Mouse (Mus musculus): ENCODE results near the gene Cnn2. TPM values are rescaled to one million over a fixed set of nuclear protein-coding genes. Genes with fewer than 3 reads are reported as not detected.

The Cnn2 gene
- total RNA-seq, 2 experiments from 2014 or later = 6.7 to 8.0 TPM

DNA sequence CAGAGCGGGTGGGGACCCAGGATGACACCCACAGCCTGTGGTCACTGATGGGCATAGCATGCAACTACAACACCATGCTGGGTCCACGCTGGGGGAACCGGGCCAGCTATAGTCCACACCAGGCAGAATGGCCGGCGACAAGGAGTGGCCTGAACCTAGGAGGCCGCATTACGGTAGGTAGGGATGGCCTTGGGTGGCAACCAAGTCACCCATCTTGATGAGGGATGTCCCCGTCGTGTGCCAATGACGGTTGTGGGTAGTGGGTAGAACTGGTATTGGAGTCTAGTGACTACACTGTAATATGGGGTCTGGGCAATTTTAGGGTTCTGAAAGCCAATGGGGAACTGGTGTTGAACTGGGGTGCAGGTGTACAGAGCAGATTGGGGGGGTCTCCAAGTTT lies 28.5 kb downstream of the Cnn2 start:
- DNase-seq (ENCODE audit: low spot score in 2 of 2) = no peak

DNA sequence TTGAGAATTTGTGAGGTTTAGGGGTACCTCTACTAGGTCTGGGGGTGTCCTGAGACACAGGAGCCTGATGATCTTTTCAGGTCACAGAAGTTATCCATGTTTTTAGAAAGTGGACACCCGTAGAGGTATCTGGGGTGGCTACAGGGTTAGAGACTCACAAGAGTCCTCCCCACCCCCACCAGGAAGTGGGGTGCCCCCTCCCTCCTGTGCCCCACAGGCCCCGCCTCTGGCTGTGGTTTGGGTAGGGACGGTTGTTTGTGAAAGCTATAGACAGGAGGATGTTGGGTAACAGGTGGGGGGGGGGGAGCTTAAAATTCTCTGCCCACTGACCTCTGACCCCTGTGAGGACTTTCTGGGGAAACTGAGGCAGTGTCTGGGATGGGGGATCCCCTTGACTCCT lies 29.0 kb downstream of the Cnn2 start:
- no peak for DNase-seq (ENCODE audit: low spot score in 2 of 2)

DNA sequence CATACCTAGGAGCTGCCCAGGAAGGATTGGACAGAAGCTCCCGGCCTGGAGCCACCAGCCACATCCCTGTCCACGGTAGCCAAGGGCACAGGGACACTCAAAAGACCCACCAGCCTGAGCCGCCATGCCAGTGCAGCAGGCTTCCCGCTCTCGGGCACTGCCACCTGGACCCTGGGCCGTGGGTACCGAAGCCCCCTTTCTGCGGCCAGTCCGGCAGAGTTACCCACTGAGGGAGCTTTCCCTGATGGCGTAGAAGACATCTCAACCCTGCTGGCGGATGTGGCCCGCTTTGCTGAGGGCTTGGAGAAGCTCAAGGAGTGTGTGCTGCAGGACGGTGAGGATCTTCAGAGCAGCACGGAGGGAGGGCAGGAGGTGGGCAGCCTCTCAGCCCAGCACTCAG lies 29.4 kb downstream of the Cnn2 start:
- DNase-seq (ENCODE audit: low spot score in 2 of 2) = no peak

DNA sequence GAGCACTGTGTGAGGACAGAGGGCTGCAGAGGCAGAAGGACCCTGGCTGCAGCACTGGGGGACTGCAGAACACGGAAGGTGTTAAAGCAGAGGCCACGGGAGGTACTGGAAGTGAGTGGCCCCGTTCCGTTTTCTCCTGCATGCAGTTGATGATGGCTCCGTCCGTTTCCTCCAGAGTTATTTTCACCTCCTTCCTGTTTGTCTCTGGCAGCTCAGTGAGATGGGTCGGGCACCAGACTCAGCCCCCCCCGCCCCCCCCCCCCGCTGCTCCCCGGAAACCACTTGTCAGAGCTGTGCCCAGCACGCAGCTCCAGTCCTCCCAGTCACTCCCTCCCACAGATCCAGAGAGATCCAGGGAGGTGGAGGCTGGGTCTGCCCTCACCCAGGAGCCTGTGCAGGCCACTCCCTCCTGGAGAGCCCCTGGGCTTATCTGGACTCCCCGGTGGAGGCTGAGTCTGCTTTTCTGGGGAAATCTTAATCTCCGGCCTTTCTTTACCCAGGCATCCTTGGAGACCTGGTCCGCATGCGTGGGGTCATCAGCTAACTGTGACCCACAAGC lies 30.4 kb downstream of the Cnn2 start:
- DNase-seq (ENCODE audit: low spot score in 2 of 2) = no peak

DNA sequence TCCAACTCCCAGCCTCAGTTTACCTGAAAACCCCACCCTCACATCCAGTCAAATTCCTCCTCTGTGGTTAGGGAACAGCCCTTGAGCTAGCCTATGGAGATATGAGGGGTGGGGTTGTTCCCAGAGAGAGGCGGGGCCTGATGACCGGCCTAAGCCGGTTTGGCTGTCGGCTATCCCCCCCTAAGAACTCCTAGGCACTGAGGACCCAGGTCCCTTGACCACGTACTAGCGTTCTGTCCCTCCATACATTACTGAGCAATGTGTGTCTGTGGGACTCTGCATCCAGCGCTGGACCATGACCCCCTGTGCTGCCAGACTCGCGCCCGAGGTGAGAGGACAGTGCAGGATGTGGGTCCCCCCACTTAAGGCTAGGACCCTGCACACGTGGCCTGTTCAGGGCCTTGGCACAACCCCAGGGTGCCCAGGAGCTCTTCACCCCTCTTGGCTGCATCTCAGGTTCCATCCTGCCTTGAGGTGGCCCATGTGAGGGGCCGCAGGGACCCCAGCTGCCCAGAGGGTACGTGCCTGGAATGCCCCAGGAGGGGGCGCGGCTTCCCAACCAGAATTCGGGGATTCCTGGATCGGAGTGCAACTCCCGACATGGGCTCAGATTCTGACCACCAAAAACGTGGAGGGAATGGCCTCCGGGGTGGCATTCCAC lies 31.2 kb downstream of the Cnn2 start:
- DNase-seq (ENCODE audit: low spot score in 2 of 2) = no peak

DNA sequence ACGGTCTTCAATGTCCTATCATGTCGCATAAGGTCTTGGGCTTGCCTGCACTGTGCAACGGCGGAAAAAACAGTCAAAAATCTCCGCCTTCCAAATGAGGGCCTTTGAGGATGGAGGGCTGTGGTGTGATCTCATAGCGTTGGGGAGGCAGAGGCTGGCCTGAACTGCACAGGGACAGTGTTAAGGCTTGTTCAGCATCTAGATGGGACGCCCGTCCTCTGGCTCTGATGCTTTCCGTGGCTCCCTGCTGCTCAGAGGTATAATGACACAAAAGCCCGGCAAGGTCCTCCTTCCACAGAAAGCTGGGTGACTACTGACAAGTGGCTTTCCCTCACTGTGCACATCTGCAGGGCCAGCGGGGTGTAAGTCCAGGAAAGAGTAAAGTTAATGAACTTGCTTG lies 31.8 kb downstream of the Cnn2 start:
- DNase-seq (ENCODE audit: low spot score in 2 of 2) = no peak

DNA sequence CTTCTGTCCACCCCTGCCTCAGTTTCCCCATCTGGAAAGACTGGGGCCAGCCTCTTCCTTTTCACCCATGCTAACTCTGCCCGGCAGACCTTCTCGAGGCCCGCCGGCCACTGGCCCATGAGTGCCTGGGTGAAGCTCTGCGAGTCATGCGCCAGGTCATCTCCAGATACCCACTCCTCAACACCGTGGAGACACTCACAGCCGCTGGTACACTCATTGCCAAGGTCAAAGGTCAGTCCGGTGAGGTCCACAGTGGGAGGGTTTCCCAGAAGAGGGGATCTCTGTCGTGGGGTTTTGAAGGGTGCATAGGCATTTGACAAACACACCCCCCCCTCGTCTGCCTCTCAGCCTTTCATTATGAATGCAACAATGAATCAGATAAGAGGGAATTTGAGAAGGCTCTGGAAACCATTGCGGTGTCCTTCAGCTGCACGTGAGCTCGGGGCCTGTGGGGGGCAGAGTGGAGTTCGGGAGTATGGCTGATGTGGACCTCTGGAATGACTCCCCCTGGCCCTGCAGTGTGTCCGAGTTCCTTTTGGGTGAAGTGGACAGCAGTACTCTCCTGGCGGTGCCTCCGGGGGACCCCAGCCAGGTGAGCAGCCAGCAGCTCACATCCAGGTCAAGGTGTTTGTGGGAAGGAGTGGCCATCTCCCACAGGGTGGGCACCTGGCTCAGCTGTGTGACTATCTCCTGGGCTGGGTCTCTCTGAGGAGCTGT lies 32.4 kb downstream of the Cnn2 start:
- no peak for DNase-seq (ENCODE audit: low spot score in 2 of 2)

DNA sequence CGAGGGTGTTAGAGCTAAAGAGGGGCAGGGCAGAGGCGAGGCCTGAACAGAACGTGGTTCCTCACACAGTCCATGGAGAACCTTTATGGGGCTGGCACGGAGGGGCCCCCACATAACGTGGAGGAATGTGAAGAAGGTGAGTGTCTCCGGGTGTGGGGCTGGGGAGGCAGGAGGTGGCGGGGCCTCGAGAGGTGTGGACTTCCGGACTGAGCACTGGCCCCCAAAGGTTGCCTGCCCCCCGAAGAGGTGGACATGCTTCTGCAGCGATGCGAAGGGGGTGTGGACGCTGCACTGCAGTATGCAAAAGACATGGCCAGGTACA lies 32.9 kb downstream of the Cnn2 start:
- DNase-seq (ENCODE audit: low spot score in 2 of 2) = no peak

DNA sequence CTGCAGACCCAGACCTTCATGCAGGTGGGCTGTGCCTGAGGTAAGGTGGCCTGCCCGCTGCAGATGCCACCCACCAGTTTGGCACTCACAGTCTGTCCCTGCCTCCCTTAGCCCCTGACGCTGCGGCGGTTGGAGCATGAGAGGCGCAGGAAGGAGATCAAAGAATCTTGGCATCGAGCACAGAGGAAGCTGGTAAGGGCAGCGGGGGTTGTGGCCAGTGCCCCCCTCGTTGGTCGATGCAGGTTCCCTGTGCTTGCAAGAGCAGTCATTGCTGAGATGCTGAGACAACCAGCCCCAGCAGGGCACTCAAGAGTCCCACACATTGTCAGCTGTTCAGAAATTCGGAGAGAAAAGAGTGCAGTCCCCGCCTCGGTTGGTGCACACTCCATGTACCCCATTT lies 33.8 kb downstream of the Cnn2 start:
- DNase-seq (ENCODE audit: low spot score in 2 of 2) = no peak

DNA sequence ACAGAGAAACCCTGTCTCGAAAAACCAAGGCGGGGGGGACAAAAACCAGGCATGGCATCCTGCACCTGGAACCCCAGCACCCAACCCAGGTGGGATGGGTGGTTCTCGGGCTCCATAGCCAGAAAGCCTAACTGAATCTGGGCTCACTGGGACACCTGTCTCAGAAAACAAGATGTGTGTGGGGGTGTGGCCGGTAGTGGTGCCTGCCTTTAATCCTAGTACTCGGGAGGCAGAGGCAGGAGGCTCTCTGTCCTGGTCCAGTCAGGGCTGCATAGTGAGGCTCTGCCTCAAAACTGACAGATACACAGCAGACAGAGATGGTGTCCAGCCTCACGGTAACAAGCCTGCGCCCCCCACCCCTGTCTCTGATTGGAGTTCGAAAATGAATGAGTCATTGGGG lies 34.4 kb downstream of the Cnn2 start:
- DNase-seq (ENCODE audit: low spot score in 2 of 2) = no peak

DNA sequence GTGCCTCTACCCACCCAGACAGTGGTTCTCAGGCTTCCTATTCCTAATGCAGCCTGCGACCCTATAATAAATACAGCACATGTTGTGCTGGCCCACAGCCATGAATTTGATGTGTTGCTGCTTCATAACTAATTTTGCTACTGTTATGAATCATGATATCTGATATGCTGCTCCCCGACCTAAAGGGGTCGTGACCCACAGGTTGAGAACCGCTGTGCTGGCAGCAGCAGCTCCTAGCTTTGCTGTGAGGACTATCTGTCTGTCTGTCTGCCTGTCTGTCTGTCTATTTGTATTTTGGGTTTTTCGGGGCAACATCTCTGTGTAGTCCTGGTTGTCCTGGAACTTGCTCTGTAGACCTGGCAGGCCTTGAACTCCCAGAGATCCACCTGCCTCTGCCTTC lies 35.4 kb downstream of the Cnn2 start:
- DNase-seq (ENCODE audit: low spot score in 2 of 2) = no peak

DNA sequence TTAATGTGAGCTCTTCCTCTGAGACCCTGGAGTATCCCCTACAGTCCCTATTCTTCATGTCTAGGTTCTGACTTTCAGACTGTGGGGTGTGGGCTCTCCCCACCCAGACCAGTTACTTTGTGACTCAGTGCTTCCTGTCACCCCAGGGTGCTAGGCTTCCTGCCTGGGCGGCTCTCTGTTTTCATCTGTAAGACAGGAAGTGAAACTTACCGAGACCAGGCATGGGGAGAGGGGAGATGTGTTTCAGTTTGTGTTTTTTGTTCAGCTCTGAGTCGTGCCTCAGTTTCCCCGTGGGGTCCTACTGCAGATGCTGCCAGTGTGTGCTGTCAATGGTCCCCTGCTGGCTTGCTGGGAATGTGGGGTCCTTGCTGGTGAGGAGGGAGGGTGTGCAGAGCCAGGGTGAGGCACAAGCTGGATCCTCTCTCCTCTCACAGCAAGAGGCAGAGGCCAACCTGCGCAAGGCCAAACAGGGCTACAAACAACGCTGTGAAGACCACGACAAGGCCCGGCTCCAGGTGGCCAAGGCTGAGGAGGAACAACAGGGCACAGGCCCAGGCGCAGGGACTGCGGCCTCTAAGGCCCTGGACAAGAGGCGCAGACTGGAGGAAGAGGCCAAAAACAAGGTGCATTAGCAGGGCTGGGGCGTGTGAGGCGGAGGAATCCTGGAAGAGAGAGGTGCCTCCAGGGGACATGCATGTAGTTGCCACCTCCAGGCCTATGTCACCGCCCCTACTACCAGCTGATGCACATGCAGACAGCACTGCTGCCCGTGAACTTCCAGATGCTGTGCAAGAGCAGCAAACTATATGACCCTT lies 36.1 kb downstream of the Cnn2 start:
- no peak for DNase-seq (ENCODE audit: low spot score in 2 of 2)

DNA sequence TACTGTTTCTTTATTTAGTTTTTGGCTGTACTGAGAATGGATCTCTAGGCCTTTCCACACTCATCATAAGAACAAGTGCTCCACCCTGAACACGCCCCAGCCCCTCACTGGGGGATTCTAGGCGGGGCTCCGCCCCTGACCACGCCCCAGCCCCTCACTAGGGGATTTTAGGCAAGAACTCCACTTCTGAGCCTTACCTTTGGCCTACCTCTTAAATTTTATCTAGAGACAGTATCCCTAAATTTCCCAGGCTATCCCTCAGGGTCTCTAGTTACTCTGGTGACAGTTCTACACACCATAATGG lies 36.6 kb downstream of the Cnn2 start:
- no peak for DNase-seq (ENCODE audit: low spot score in 2 of 2)

DNA sequence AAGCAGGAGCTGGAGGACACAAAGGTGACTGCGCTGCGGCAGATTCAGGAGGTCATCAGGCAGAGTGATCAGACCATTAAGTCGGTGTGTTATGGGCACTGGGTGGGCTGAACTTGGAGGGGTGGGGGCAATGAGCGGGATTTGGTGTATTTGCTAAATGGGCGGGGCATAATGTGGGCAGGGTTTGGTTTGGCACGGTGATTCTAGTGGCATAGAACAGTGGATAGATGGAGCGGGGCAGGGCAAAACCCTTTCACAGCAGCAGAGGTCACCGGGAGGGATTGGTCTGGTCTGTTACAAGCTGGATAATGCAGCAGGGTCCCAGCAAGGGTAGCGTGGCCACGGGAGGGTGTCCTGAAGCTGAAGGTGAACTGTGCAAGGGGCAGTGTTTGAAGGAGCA lies 37.1 kb downstream of the Cnn2 start:
- DNase-seq (ENCODE audit: low spot score in 2 of 2) = no peak

DNA sequence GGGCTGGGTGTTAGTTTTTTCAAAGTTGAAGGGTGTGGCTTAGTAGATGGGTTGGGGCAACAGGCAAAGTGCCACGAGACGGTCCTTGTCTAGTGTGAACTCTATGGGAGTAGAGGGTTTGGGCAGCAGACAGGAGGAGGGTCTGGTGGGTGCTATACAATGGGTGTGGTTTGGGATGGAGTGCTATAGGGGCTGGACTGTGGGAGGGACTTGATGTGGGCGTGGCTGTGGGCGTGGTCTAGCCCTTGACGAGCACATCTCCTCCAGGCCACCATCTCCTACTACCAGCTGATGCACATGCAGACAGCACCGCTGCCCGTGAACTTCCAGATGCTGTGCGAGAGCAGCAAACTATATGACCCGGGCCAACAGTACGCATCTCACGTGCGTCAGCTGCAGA lies 37.5 kb downstream of the Cnn2 start:
- no peak for DNase-seq (ENCODE audit: low spot score in 2 of 2)

DNA sequence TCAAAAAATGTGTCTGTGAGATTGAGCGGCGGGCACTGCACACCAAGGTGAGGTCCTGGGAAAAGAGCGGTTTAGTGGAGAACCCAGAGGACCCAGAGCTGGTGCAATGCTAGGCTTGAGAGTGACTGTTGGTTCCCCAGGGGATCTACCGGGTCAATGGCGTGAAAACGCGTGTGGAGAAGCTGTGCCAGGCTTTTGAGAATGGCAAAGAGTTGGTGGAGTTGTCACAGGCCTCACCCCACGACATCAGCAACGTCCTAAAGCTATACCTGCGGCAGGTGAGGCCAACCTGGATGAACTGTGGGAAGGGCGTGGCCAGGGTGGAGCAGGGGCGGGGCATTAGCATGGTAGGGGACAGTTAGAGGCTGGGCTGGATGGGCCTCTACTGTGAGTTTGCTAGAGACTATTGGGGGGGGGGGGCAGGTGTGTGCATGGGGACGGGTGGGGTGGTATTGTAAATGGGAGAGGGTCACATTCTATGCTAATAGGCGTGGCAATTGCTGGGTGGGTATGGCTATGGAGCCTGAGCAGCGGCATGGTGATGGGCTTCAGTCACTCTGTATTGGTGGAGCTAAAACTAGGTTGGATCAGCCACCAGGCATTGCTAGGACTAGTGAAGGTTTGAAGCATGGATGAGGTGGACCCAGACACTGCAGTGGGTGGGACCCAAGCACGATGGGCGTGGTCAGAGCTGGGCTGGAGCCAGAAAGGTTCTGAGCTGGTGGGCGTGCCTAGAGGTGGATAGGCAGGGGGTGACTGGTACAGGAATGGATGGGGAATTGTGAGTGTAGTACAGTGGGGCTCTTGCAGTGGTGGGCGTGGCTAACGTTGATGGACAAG lies 39.5 kb downstream of the Cnn2 start:
- DNase-seq (ENCODE audit: low spot score in 2 of 2) = no peak

DNA sequence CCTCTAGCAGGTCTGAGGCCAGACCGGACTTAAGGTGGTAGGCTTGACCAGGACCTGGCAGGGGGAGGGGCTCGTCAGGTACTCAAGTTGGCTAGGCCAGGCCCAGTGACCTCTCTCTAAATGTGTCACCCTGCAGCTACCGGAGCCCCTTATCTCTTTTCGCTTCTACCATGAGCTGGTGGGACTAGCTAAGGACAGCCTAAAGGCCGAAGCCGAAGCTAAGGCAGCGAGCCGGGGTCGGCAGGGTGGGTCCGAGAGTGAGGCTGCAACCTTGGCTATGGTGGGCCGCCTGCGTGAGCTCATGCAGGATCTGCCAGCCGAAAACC lies 40.1 kb downstream of the Cnn2 start:
- no peak for DNase-seq (ENCODE audit: low spot score in 2 of 2)

DNA sequence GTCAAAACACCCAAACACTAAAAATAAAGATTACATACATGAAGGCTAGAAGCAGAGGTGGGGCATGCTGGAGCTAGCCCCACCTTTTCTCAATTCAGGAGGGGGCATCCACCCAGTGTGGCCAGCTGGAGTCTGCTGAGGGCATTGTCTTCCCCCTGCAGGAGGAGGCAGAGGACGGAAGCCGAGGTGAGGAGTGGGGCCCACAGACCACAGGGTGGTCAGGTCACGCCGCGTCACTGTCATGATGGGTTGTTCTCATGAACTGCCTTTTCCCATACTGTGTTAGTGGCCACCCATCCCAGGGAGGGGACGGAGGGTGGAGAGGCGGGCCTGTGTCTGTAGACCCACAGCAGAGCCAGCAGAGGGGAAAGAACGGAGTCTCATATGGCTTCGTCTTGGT lies 41.8 kb downstream of the Cnn2 start:
- no peak for DNase-seq (ENCODE audit: low spot score in 2 of 2)

DNA sequence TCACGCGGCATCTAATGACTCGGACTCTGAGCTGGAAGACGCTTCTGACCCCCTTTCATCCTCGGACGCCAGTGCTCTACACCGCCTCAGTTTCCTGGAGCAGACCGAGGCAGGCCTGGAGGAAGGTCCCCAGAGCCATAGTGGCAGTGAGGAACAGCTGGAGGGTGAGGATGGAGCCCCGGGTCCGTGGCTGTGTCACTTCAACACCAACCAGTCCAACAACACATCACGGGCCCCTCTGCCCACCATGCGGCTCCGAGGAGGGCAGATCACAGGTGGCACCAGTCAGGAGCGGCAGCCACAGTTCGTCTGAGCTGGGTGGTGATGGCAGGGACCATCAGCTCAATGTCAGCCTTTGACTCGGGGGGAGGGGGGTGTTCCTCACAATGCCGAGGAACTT lies 42.4 kb downstream of the Cnn2 start:
- no peak for DNase-seq (ENCODE audit: low spot score in 2 of 2)

DNA sequence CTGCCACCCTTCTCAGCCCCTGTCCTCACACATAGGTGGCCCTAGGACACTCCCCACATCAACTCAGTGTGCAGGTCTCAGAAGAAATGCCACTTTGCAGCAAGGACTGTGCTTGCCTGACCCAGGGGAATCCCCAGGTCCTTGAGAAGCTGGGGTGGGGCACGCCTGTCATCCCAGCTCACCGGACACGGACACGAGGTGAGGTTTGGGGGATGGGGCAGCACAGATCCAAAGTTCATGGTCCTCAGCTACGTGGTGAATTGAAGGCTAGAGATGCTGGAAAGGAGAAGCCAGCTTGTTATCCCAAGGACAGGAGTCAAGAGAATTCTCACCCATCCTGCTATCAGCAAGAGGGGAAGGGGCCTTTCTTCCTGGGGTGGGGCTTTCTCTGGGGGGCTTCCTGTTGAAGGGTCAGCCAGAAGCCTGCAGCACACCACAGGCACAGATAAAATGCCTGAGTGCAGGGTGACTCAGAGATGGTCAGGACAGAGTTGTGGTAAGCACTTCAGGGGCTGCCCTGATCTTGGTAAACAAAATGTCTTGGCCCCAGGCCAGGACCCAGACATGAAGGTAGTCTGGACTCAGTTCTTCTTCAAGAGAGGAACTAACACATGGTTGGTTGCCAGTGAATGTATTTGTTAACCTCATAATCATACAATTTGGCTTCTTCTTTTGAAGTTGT lies 44.6 kb downstream of the Cnn2 start:
- no peak for DNase-seq (ENCODE audit: low spot score in 2 of 2)
